Comparison of ENCODE assay signal across 8 mouse cellular contexts in genomic region chr2:176708051-176708450, GRCm38 (mm10). TPM values are rescaled to one million over a fixed set of nuclear protein-coding genes. Genes with fewer than 3 reads are reported as not detected.
DNase-seq lines count a peak whose midpoint lies in the region; ATAC-seq and TF ChIP-seq lines count a peak whose summit lies in the region.
"Not testable (repeated sequence)": the region's sequence is repeated elsewhere in the genome, so short reads cannot be mapped to it uniquely, and the experiment has no call there.

Gene Gm14305 (plus strand): TSS chr2:176708328.

- H3K79me2 ChIP-seq in C2C12 (ENCODE audit: control insufficient read depth, insufficient read depth) = not testable (repeated sequence)

- WGBS in hindbrain, embryonic 10.5 days = 0% methylated on average over 4 of the region's 6 CpGs
- WGBS in limb, embryonic 12.5 days = 6% methylated on average over 1 of the region's 6 CpGs
- 0% methylated on average over 1 of the region's 6 CpGs for WGBS in midbrain, embryonic 10.5 days

- H3K79me3 ChIP-seq in C2C12 (ENCODE audit: low read depth) = not testable (repeated sequence)

- H3K4me1 ChIP-seq in hindbrain, embryonic 10.5 days (replicated peaks); limb, embryonic 12.5 days (replicated peaks); midbrain, embryonic 10.5 days: not testable (repeated sequence)

- not testable (repeated sequence) for ATAC-seq in limb, embryonic 12.5 days (ENCODE audit: insufficient number of reproducible peaks, insufficient read depth, low FRiP score, low TSS enrichment, low read depth)

- peak within 1 kb of the TSS; percentile 53; the same call in 1 of the 2 replicates for H3K27ac ChIP-seq in hindbrain, embryonic 10.5 days
- H3K27ac ChIP-seq in limb, embryonic 12.5 days = not testable (repeated sequence)
- peak within 1 kb of the TSS; percentile 39; the same call in 1 of the 2 replicates for H3K27ac ChIP-seq in midbrain, embryonic 10.5 days (replicated peaks)

- peak within 1 kb of the TSS; percentile 38 for H3K4me3 ChIP-seq in C2C12 (ENCODE audit: insufficient read depth, poor library complexity, severe bottlenecking)
- peak within 1 kb of the TSS; percentile 53 for H3K4me3 ChIP-seq in hindbrain, embryonic 10.5 days
- H3K4me3 ChIP-seq in limb, embryonic 12.5 days (replicated peaks) = peak within 1 kb of the TSS; percentile 46
- peak within 1 kb of the TSS; percentile 53 for H3K4me3 ChIP-seq in midbrain, embryonic 10.5 days

- H3K9me3 ChIP-seq in hindbrain, embryonic 10.5 days; limb, embryonic 12.5 days; midbrain, embryonic 10.5 days (replicated peaks): not testable (repeated sequence)

- DNase-seq in cerebellum, adult 9-10 months = peak; percentile 72
- DNase-seq in frontal cortex, postnatal 14 days (ENCODE audit: low spot score in 2 of 2) = peak; percentile 4 to 5
- DNase-seq in hindbrain, embryonic 10.5 days (ENCODE audit: low spot score); midbrain, embryonic 10.5 days (ENCODE audit: low spot score): not testable (repeated sequence)
- peak; percentile 1 to 18 for DNase-seq in kidney, postnatal 25 days
- DNase-seq in right cerebral cortex, postnatal 36 days (ENCODE audit: low spot score in 2 of 2) = peak; percentile 1 to 2

- H3K36me3 ChIP-seq in C2C12 (ENCODE audit: control insufficient read depth, insufficient read depth); hindbrain, embryonic 10.5 days; limb, embryonic 12.5 days; midbrain, embryonic 10.5 days: not testable (repeated sequence)

- H3K9ac ChIP-seq in limb, embryonic 12.5 days (replicated peaks) = peak within 1 kb of the TSS; percentile 37; the same call in 1 of the 2 replicates

- not testable (repeated sequence) for TF ChIP-seq CTCF in C2C12 (IDR thresholded peaks at IDR 0.05; ENCODE audit: control insufficient read depth, insufficient read depth, insufficient read length)

- peak within 1 kb of the TSS; percentile 43 for H3K4me2 ChIP-seq in limb, embryonic 12.5 days

- H3K27me3 ChIP-seq in C2C12 (ENCODE audit: control insufficient read depth, insufficient read depth, insufficient read length); hindbrain, embryonic 10.5 days (ENCODE audit: insufficient read depth, poor library complexity, severe bottlenecking); limb, embryonic 12.5 days; midbrain, embryonic 10.5 days (ENCODE audit: low read depth, poor library complexity, severe bottlenecking): not testable (repeated sequence)

- not testable (repeated sequence) for H3ac ChIP-seq in C2C12 (ENCODE audit: control insufficient read depth, insufficient read length, low read depth)

RNA-seq across cellular contexts. Expression of gene Gm14305, which starts in this region (rescaled TPM):
- polyA plus RNA-seq in C2C12 (2012; fragmentation: generic; extraction: Trizol) = 7.2 TPM
- polyA plus RNA-seq in hindbrain, embryonic 10.5 days (2016; fragmentation: Nextera tagmentation; extraction: Ambion mirVana) = 22.3 and 27.2 TPM in 2 replicates
- 29.4 and 33.6 TPM in 2 replicates for polyA plus RNA-seq in limb, embryonic 12.5 days (2016; fragmentation: Nextera tagmentation; extraction: Ambion mirVana)
- 32.2 and 33.0 TPM in 2 replicates for polyA plus RNA-seq in midbrain, embryonic 10.5 days (2016; fragmentation: Nextera tagmentation; extraction: Ambion mirVana)
